Mouse (Mus musculus): ENCODE results near the gene Rps27a. TPM values are rescaled to one million over a fixed set of nuclear protein-coding genes. Genes with fewer than 3 reads are reported as not detected.
"Not testable (repeated sequence)": the region's sequence is repeated elsewhere in the genome, so short reads cannot be mapped to it uniquely, and the experiment has no call there.

The Rps27a gene
- polyA plus RNA-seq (2015; fragmentation: Nextera tagmentation; extraction: Ambion mirVana), result 1,461 and 1,495 TPM in 2 replicates

DNA sequence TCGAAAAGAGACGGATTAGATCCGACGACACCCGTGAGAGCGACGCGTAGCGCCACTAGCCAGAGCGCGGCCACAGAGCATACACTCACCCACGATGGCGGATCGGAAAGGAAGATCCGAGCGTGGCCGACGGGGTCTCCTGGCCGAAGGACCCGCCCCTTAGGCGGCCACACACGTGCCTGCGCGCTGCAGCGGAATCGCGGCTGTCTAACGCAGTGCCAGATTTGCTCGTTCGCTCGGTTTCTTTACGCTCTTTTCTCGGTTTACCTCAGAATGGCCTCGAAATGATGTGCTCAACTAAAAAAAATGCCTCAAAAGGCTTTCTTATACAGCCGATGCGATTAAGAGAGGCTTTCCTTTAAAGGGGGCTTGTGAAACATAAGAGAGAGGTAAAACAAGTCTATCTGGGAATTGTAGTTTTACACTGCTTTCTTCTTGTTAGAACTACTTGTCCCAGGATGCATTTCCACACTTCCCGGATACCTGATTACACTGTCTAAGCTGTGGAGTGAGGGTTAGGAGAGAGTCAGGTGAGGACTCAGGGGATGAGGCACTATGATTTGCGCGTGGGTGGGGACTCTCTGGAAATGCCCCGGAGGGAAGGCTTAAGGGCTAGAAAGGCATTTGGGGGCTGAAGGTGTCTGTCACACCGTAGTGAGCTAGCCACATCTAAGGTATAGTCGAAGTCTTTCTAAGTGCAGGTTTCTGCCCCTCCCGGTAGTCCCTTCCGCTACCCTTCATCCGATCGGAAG, at the start of gene Rps27a, which contains the start of gene Clhc1:
TSS of gene Rps27a (minus strand) at position 358 of the 752 bp plus-strand sequence.
TSS of gene Clhc1 (plus strand) at position 199 of the 752 bp plus-strand sequence.
- DNase-seq (ENCODE audit: low spot score), result peak; percentile 94

DNA sequence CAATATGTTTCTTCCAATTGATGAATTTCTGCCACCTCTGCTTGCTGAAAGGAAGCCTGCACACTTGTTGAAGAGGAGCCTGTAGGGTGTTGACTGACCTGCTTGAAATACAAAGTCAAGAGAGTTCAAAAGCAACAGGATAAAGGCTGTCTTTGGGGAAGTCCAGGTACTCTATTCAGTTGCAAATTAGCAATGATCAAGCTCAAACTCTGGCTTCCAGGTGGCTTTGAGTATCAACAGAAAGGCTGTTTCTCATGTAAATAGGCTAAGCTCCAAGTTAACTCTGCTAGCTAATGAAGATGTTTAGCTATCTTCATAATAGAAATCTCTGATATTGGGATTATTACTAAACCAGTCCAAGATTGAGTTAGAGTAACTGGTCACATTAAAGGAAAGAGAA, 49.2 kb upstream of the Rps27a start:
- DNase-seq (ENCODE audit: low spot score), result no peak

DNA sequence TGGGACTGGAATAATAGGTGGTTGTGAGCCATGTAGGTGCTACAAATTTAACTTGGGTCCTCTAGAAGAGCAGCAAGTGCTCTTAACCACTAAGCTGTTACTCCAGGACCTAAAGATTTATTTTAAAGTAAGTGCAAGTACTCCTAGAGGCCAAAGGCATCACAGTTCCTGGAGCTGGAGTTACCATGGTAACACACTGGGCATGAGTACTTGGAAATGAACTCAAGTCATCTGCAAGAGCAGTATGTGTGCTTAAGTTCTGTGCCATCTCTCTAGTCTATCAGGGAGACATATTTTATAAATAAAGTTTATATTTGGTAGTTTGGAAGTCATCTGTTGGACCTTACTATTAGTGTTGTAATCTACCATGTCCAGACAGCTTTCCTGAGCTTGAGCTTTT, 47.3 kb upstream of the Rps27a start:
- DNase-seq (ENCODE audit: low spot score), result no peak

DNA sequence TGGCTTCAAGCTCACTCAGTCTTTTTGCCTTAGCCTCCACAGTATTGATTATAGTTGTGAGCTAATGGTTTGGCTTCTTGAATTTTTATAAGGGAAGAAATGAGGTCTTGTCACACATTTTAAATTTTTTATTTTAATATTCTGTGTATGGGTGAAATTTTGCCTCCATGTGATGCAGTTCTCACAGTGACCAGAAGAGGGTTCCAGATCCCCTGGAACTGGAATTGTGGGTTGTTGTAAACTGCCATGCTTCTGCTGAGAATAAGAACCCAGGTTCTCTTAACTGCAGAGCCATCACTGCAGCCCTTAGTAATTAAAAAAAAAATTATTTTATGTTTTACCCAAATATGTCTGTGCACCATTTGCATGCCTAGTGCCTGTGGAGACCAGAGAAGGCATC, 31.7 kb upstream of the Rps27a start:
- DNase-seq (ENCODE audit: low spot score), result peak; percentile 3

DNA sequence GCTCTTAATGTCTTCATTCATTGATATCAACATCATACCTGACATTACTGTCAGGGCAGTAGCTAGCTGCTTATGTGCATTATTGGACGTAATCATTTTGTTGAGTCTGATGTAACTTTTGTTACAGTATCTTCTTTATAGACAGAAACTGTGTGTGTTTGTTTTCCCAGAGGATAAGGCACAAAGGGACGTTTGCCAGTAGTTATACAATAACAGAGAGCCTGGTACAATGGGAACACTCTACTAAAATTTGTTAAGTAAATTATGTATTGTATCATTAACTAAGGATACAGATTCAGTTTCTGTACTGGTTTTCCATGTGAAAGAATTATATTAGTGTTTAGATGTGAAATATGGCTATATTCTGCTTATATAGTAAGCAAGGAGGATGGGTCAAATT, 24.7 kb upstream of the Rps27a start:
- DNase-seq (ENCODE audit: low spot score), result no peak

DNA sequence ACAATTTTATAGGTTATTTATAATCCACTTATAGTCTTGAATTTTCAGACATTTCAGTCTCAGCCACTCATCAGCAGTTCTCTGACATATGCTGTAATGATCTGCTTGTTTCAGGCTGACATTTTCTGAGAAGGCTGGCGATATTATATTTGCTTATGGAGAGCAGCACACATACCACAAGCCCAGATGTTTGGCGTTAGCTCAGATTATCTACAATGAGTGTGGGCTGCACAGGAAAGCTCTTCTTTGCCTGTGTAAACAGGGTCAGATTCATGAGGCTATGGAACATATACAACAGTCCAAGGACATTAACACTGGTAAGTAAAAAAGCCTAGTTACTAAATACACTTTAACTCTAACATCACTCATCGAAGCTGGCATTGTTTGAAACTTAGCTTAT, 23.6 kb upstream of the Rps27a start:
- DNase-seq (ENCODE audit: low spot score), result no peak

DNA sequence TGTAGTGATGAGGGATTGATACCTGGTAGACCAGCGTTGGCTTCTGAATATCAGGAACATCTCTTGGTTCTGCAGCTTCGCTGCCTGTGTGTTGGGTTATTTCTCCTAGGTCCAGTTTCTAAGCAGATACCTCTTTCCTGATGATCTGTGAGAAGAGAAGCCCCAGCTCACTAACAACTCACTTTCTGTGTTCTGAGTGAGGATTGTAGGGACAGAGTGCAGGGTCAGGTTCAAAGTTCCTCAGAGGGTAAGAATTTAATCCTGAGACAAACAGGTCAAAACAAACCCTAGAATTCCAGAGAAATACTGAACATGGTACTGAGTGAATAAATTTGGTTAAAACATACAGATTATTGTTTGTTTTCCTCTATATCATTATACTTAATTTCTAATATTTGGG, 15.5 kb upstream of the Rps27a start:
- DNase-seq (ENCODE audit: low spot score), result no peak

DNA sequence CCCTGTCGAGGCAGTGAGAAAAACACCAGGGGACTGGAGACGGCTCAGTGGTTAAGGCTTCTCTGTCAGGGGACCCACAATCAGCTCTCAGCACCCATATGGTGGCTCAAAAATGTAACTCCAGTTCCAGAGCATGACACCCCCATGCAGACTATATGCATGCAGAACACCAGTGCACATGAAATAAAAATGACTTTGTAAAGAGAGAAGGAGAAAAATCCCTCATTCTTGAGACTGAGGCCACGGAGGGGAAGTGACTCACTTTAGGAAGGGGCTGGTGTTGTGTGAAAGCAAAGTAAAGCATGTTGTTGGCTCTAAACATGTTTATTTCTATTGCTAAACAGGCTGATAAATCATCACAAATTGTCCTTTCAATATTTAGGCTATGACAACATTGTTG, 13.1 kb upstream of the Rps27a start:
- no peak for DNase-seq (ENCODE audit: low spot score)

DNA sequence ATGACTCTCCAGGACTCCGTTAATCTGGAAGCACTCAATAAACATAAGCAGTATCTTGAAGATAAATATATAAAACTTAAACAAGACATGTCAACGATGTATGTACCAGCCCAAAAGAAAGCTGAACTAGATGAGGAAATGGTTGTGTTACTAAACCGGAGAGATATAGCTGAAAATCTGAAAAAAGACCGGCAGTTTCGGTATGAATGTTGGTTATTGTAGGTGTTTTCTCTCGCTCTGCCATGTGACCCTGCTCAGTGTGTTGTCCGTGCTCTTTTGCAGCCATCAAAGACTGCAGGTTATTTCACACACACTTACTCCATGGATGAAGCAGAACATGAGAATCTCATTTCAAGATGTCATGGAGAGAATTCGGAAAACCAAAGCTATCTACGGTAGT, 12.5 kb upstream of the Rps27a start:
- no peak for DNase-seq (ENCODE audit: low spot score)

DNA sequence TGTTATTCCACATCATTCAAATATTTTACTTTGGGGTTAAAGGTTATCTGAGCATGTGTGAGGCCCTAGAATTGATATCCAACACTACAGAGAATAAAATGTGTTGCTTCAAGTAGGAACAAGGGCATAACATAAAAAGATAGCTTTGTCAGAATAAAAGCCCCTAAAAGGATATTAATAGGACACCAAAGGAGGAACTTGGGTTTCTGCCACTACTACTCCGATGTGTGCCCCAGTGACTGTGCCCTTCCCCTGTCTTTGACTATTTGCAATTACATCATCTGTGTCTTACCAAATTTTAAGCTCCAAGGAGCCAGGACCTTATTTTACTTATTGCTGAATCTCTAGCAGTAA, 1.5 kb upstream of the Rps27a start:
- DNase-seq (ENCODE audit: low spot score), result no peak

DNA sequence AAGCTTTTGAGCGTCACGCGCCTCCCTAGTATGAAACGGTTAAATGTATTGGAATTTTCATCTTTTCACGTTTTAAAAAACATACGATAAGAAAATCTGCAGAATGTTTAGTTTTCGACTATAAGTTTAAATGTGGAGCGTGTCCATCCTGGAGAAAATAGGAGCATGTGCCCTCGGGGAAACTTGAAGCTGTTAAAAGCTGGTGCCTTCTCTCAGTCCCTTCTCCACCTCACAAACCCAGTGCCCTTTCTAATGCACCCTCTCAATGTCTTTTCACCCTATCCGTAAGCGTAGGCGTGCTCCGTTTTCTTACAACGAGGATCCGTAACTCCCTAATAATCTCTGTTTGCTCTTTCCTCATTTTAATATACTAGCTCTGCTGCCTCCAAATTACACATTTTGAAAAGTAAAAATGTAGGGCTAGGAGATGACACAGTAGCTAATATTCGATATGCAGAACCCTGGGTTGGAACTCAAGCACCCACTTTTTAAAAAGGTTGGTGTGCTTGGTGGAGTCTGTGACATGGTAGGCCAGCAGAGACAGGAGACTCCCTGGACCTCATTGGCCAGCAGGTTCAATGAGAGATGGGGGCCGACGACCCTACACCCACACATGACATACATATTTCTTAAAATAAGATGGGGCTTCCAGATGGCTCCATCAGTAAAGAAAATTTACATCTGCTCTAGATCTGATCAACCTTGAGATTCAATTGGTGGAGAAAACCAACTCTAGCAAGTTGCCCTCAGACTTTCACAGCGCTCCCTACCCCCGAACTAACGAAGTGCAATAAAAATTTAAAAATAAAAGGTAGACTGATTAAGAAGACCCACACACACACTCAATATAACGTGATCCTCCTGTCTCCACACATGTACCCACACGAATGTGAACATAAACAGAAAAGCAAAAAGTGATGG, 855 bp upstream of the Rps27a start:
- no peak for DNase-seq (ENCODE audit: low spot score)

DNA sequence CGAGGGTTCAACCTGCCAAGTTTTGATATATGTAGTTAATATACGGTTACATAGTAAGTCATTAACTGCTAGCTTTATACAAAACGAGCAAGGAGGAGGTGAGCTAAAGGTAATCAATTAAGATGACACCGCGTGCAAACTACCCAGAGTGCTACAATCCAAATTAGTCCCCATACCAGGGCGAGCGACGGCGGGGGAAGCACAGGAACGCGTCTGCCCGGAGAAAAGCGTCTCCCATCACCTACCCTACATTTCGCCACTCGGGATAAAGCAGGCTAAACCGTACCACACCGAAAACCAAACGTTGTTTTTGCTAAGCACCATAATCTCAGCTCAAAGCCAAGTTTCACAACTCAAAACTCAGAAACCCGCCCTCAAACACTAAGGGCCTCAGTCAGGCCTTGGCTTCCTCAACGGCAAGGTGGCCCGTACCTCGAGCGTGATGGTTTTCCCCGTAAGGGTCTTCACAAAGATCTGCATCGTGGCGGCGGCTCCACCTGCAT, 609 bp downstream of the Rps27a start:
- DNase-seq (ENCODE audit: low spot score), result no peak

DNA sequence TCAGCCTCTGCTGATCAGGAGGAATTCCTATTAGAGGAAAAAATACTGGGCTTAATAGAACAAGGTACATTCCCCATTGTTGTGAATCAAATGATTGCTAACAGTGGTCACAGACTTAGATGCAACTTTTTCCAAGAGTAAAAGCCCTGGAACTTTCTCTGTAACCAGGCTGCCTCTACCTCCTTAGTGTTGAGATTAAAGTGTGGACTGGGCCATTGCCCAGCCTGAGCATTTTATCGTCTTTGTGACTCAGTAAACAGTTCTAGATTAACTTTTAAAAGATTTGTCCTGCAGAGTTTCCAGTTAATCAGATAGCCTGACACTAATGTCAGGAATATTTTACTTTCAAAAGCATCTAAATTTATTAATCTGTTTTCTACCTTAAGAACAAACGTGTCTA, 1.1 kb downstream of the Rps27a start:
- no peak for DNase-seq (ENCODE audit: low spot score)

DNA sequence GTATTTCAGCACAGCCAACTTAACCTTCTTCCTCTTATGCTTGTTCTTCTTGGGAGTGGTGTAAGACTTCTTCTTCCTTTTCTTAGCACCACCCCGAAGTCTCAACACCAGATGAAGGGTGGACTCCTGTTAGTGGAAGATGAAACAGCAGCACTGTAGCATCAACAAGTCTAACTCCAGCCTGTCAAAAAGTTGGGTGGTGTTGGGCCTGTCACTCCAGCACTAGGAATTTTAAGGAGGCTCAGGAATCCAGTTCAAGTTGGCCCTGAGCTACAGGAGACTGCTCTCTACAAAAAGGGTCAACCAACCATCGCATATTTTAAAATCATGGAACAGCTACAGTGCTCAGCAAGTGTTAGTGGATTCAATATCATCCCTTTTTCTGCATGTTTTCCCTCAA, 1.6 kb downstream of the Rps27a start:
- not testable (repeated sequence) for DNase-seq (ENCODE audit: low spot score)

DNA sequence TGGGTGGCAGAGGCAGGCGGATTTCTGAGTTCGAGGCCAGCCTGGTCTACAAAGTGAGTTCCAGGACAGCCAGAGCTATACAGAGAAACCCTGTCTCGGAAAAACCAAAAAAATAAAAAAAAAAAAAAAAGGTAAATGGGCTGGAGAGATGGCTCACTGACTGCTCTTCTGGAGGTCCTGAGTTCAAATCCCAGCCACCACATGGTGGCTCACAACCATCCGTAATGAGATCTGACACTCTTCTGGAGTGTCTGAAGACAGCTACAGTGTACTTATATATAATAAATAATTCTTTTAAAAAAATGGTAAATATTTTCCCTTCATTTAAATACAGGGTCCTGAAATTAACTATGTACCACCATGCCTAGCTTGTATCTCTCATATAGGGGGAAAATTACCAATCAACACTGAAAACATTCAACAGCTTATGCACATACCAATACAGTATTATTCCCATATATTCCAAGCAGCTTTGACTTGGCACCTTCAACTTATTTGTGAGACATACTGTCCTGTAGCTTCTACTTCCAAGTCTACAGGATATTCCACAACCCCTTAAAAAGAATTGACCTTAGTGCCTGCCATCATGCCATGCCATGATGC, 2.7 kb downstream of the Rps27a start:
- DNase-seq (ENCODE audit: low spot score), result not testable (repeated sequence)

DNA sequence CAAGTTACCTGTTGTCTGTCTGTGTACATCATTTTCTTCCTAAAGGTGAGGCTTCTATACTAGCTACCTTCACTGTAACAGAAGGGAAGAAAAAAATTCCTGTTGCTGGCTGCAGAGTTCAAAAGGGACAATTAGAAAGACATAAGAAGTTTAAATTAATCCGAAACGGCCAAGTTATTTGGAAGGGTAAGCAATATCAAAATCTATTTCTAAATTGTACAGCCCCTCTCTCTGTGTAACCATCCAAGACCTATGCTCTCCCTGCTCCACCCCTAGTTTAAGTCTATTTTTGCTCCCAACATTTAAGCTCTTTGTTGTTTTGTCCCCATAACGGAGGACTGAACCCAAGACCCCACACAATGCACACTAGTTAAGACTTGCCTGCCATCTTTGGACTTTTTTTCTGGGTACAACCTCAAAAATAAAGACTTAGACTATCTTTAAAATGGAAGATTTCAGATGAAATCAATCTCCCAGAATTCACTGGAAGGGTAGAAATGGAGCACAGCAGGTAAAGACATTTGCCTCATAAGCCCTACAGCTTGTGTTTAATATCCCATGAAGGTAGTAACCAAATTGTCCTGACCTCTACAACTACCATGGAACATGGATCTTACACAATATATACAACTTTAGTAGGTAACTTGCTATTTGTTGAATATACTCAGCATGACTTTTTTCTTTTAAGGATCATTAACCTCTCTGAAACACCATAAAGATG, 3.5 kb downstream of the Rps27a start:
- no peak for DNase-seq (ENCODE audit: low spot score)

DNA sequence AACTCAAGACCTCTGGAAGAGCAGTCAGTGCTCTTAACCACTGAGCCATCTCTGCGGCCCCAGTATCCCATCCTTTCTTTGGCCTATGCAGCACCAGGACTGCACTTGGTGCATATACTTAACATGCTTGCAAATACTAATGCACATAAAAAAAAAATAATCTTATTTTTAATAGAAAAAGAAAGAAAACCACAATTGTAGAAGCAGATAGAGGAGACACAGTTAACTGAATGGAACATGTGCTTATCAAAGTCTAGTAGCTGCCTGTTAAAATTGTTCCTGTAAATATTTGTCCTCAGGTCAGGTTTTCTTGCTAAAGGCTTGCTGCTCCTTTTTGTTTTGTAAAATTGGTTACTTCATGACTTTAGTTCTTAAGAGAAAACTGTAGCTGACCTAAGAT, 9.7 kb downstream of the Rps27a start:
- DNase-seq (ENCODE audit: low spot score), result no peak

DNA sequence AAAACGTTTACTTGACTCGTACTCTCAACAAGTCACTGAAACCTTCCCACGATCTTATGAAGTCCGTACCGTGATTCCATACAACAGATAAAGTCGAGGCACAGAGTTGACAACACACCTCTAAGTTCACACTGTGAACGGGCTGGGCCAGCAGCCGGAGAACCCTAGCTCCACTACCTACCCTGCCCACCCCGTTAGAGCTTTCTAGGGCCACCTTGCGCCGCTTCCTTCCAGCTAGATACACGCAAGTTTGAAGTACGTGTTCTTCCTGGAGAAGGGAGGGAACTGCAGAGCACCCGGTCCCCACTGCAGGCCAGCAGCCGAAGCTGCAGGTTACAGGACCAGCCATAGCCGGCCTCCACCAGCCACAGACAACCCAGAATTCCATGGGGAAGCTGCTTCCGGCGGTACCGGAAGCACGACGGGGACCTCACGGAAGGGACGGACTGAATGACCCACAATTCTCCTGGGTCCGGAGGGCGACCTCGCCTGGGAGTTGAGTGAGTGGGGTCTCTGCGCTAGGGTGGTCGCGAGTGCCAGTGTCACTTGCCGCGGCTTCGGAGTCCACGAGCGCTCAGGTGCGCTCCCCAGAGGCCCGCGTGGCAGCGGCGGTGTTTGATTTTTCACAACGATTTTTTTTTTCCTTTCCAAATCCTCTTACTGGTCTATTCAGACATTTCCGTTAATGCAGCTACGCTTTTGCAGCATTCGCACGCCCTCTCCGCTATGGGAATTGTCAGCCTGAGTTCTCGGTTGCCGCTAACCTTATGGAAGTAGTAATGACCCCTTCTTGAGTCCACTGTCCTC, 21.7 kb downstream of the Rps27a start, which contains the start of gene Mtif2:
TSS of gene Mtif2 (plus strand) at position 421 of the 807 bp plus-strand sequence.
- DNase-seq (ENCODE audit: low spot score), result peak; percentile 61

DNA sequence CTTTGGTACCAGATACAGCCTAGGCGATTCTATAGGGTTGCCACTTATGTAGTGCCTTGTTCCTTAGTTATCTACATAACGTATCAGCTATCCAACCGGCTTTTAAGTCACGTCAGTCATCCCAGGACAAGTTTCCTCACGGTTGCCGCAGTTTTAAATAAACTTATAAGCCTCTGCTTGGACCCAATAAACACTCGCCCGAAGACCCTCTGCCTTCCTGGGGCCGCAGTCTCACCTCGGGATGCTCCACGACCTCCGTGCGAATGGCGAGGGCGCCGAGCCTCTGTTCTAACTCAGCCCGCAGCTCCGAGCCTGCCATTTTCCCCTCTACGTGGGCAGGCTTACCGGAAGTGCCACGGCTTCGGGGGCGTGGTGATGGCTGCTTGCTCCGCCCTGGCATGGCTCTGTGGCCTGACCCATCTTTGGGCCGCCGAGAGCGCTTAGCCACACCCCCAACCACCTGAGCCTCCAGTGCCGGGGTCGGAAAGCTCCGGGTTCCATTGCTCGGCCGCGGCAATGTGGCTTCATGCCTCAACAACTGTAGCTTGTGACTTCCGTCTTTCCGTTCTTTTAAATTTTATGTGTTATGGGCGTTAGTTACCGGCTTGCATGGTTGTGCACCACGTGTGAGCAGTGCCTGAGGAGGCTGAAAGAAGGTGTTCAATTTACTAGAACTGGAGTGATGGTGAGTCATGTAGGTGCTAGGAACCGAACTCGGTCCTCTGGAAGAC, 33.1 kb downstream of the Rps27a start, which contains the start of gene Prorsd1:
TSS of gene Prorsd1 (minus strand) at position 352 of the 731 bp plus-strand sequence.
- peak; percentile 93 for DNase-seq (ENCODE audit: low spot score)
